Mouse (Mus musculus) heart, adult 2 months (tissue): ENCODE data around the gene Srgap3.

Experiments used
- CTCF ChIP-seq: fragments of 200-600 bp; IDR thresholded peaks from 2 replicates; pipeline ENCODE4 v1.8.1; 2022; ENCODE audit warnings: antibody characterized with exemption, mild to moderate bottlenecking, moderate library complexity
- EP300 ChIP-seq: fragments of 200-500 bp; IDR thresholded peaks from 2 replicates; pipeline ENCODE4 v1.6.1; 2011; ENCODE audit warnings: low read depth, low read length, control low read depth; ENCODE audit not compliant: insufficient read depth
- POLR2A ChIP-seq: fragments of 200-500 bp; IDR thresholded peaks from 2 replicates; pipeline ENCODE4 v1.6.1; 2011; ENCODE audit warnings: mild to moderate bottlenecking, low read depth, low read length, control low read depth; ENCODE audit not compliant: insufficient read depth

GRCm38 (mm10) chr6:112903226-112903625 lies 43.8 kb downstream of the Srgap3 start:
- TF ChIP-seq POLR2A (no peak), CTCF (no peak), EP300 (no peak)
